Mouse (Mus musculus): ENCODE results near the gene Pard3.

DNA sequence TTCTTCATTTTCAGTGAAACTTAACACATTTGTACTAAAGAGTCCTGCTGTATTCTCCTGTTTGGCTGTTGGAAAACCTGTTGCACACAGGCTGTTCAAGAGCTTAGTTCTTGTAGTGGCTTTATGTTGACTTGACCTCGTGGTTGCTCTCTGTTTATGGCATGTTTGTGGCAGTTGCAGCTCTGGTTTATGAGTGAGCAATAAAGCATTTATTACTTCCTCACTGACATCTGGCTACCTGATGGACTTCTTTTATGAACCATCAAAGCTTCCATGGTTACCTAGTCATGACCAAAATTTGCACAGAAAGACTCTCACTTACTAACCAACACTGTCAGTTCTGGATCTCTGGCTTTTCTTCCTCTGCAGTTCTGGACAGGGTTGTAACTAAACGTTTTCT lies 314.1 kb downstream of the Pard3 start:
- no peak for TF ChIP-seq CTCF (IDR thresholded peaks at IDR 0.05; ENCODE audit: insufficient read depth, low read length)
- no peak for TF ChIP-seq POLR2A (IDR thresholded peaks at IDR 0.05; ENCODE audit: borderline replicate concordance, extremely low read depth, low read depth, low read length)

Data from lung, adult 2 months (tissue).